ENCODE assay signal across 17 mouse cellular contexts in the genomic region with DNA sequence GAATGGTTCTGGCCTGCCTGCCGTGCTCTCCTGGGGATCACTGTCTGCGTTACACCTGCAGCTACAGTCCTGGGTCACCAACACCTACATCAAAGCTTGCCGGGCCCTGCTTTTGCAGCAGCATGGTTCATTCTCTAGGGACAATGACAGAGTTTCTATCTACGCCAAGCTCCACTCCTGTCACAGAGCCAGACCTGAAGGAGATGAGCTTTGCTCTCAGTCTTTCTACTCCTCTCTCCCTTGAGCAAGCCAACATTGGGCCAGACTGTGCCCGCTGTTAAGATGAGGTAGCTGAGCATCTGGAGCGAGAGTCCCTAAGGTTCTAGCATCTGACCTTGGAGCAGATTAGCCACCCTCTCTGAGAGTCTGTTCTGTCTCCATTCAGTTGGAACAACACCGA.
"Had no signal": no experiment of that assay in that cellular context is flagged by ENCODE, and none has a peak within 500 bp of the region (broad histone marks: within the 10 kb centered on the region; RNA-seq: fewer than 3 reads in every experiment).

No protein-coding gene starts in this region.

- DNase-seq: gastrocnemius, adult 2 months; gastrocnemius, postnatal 10 days; gastrocnemius, postnatal 25 days; heart, adult 18-20 months; heart, postnatal 10 days; heart, postnatal 4 days; kidney, adult 18-20 months; kidney, adult 8-10 months; kidney, postnatal 10 days; kidney, postnatal 25 days; kidney, postnatal 4 days; liver; liver, embryonic 13.5 days had no signal

- ATAC-seq: hindbrain, embryonic 16.5 days; inflammation-experienced regulatory T-cells, adult 6 months; intestine, embryonic 15.5 days; intestine, postnatal 0 days had no signal
